Mouse (Mus musculus) ovary, postnatal 10 days (tissue): ENCODE results near the gene Ccdc9.
A peak's percentile ranks its signal among the peaks of the same experiment; 100 is the strongest.

Source experiments
- DNase-seq: peaks from one replicate; pipeline ENCODE4 v3.0.0; 2022; ENCODE audit warnings: low spot score

Gene Ccdc9

DNA sequence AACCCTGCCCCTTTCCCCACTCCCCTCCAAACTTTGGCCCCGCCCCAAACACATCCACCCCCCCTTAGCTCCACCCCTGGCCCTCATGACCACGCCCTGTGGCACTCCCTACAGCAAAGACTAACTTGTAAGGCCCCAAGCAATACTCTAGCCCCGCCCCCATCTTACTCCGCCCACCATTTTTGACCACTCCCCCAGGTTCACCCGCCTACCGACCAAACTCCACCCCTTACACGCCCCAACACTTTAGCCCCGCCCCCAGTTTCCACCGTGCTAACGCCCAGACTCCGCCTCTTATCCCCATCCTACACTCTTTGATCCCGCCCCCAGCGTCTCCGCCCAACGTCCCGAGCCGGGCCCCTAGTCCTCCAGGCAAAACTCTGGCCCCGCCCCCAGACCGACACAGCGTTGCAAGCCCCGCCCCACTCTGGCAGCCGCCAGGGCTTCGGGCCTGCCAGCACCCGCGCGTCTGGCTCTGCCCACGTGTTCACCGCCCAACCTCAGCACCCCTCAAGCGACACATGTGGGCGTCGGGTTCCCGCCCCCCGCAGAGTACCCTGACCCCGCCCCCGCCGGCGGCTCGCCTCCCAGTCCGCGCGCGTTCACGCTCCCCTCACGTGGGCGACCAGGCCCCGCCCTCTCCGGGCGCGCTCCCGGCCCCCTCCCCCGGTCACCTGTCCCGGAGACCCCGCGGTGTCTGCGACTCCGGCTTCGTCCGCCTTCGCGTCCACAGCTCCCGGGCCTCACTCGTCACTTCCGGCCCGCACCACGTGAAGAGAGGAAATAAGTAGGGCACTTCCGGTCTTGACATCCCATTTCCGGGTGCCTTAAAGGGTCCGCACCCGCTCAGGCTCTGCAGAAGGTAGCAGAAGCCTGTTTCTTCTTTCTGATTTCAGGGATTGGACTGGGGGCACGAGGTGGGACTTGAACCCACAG, at the start of gene Ccdc9:
Ccdc9 (minus strand) TSS at position 770 of the 936 bp plus-strand sequence.
- DNase-seq, result peak; percentile 99

DNA sequence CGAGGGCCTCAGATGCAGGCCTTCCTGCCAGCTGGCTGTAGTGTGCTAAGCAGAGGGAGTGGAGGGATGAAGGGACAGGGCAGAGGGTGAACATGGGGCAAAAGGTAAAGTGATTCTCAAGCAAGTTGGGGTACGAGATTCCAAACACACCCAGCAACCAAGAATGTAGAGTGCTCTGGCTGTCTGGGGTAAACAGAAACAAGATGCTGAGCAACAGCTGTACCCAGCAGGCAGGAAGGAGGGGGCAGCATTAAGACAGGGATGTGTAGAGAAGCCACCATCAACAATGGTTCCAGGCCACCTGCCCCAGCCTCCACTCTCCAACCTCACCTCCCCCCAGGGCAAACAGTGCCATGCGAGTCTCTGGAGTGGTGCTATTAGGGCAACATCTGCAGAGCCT, 42.6 kb upstream of the Ccdc9 start:
- DNase-seq, result no peak

GRCm38 (mm10) chr7:16326607-16326971, 40.0 kb upstream of the Ccdc9 start:
- no peak for DNase-seq

GRCm38 (mm10) chr7:16325920-16326606, 39.5 kb upstream of the Ccdc9 start:
- DNase-seq, result no peak

DNA sequence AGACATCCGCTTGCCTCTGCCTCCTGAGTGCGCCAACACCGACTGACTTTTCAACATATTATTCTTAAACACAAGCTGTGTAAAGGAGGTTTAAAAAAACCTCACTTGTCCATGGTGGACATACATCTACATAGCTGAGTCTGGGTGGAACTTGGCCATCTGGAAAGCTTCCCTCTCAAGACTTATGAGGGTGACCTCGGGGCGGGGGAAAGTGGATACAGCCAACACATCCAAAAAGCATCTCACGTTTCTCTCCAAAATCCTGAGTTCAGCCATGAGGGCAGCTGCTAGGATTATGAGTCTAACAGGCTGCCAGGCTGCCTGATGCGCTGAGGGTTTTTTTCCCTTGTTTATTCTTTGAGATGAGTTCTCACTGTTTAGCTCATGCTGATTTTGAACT, 38.1 kb upstream of the Ccdc9 start:
- no peak for DNase-seq

GRCm38 (mm10) chr7:16320479-16320878, 33.9 kb upstream of the Ccdc9 start:
- no peak for DNase-seq

GRCm38 (mm10) chr7:16319216-16319615, 32.6 kb upstream of the Ccdc9 start:
- DNase-seq, result no peak

DNA sequence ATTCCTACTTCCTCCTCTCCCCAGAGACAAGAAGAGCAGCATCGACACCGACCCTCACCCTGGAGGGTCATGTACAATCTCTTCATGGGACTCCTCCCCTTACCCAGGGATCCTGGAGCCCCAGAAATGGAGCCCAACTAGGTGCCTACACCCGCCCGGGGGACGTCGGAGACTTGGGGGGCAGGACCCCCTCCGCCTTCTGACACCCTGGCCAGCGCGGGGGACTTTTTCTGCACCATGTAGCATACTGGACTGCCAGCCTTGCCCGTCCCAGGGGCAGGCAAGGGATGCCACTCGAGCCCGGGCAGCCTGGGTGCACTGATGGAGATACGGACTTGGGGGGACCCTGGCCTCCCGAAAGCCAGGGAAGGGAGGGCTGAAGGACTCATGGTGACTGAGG, 30.5 kb upstream of the Ccdc9 start:
- no peak for DNase-seq

DNA sequence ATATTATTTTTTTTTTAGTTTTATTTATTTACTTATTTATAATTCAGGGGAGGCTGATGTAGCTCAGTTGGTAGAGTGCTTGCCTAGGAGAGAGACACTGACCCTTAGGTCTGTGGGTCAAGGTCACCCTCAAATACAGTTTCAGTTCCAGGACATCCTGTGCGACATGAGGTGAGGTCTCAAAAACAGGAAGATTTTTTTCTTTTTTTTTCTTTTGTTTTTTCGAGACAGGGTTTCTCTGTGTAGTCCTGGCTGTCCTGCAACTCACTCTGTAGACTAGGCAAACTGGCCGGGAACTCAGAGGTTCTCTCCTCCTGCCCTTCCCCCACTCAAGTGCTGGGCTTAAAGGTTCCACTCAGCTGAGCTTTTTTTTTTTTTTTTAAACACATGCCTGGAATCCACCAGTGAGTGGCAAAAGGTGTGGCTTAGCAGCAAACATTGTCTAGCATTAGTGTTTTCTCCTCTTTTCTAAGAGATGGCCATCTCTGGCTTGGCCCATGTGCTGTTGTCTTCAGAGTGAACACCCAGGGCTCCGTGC, 28.7 kb upstream of the Ccdc9 start:
- no peak for DNase-seq

DNA sequence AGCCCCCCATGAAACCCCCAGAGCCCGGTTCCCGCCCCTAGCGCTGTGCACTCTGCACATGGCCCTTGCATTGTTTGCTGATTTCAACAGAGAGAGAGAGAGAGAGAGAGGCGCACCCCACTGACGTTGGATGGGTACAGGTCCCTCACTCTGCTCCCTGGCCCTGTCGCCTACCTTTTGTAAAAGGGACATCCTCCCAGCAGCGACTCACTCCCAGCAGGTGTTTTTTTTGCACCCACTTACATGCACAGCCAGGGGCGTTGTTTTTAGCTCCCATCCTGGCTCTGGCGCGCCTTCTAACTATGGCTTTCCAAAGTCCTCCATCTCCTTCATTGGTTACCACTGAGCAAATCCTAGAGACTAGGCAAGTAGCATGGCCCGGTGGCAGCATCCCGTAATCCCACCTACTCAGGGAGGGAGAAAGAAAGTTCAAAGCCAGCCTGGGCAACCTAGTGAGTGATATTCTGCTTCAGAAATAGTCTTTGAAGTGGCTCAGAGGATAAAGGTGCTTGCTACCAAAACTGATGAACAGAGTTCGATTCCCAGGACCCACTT, 27.7 kb upstream of the Ccdc9 start:
- no peak for DNase-seq

- DNase-seq, result peak; percentile 79
These were observed 27.1 kb upstream of the Ccdc9 start for GRCm38 (mm10) chr7:16313481-16314220.

- peak; percentile 57 for DNase-seq
These were observed 26.2 kb upstream of the Ccdc9 start for GRCm38 (mm10) chr7:16312672-16313311.

GRCm38 (mm10) chr7:16312011-16312671, 25.5 kb upstream of the Ccdc9 start:
- DNase-seq, result peak; percentile 36

DNA sequence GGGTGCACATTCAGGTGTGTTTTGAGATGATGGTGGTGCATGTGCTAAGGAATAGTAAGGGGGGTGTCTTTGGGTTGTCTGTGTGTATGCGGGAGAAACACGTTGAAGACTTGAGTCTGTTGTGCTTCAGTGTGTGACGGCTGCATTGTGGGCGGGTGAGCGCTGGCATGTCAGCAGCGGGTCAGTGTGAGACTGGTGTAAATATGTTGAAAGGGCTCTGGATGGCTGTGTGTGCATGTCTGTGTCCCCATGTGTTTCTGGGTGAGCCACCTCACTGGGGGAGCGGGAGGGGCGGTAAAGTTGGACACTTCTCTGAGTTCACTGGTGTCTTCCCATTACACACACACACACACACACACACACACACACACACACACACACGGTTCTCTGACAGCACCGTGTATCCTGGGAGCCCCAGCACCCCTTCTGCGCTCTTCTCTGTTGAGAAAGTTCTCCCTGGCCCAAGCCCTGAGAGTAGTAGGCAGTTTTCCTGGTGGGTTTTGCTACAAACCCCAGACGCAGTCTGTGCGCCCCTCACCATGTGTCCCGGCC, 24.9 kb upstream of the Ccdc9 start:
- peak; percentile 20 for DNase-seq

DNA sequence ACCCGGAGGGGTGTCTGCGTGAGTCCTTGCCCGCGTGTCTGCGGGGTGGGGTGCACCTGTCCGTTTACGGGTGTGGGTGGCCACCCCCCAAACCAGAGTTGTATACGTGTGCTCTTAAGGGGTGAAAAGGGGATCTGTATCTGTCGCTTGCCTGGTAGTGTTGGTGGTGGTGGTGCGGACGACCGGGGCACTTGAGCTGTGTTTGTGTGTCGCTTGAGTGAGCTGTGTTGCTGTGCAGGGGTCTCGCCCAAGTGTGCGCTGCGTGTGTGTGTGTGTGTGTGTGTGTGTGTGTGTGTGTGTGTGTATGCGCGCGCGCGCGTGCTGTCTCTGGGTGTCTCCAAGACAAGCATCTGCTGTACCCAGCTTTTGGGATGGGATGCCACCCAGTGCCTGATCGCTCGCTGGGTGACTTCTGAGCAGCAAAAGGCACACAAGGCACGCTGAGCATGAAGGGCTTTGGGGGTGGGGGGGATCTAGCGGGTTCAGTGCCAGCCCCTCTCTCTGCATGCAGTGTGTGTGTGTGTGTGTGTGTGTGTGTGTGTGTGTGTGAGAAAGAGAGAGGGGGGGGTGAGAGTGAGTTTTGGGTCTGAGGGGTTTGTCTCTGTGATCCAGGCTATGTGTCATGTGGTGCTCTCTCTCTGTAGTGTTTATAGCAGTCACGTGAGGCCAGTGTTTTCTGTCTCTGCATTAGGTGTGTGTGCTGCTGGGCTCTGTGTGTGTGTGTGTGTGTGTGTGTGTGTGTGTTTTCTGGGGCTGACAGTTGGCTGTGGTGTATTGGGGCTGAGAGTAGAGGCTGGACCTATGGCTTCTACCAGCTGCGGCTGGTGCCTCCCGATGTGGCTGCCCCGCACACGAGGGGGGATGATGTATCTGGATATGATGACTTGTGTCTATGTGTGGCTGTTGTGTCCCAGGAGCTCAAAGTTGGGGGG, 24.2 kb upstream of the Ccdc9 start:
- DNase-seq, result no peak

DNA sequence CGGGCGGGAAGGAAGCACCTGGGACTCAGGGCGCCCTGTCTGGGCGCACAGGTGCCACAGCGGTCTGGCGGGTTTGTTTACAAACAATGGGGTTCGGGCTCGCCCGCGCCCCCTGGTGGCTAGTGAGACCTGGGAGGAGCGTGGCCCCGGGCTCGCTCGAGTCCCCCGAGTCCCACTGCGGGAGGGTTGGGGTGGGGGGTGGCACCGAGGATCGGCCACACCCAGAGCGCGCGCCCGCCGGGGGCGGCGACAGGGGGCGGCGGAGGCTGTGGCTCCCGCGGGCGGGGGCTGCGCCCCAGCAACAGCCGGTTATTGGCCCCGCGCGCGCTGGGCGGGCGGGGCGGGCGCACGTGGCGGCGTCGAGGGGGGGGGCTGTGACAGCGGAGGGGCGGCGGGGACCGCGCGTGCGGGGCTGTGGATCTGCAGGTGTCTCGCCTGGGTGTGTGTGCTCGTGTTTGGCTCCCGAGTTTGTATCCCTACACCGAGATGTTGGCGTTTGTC, 23.5 kb upstream of the Ccdc9 start:
- DNase-seq, result peak; percentile 73

DNA sequence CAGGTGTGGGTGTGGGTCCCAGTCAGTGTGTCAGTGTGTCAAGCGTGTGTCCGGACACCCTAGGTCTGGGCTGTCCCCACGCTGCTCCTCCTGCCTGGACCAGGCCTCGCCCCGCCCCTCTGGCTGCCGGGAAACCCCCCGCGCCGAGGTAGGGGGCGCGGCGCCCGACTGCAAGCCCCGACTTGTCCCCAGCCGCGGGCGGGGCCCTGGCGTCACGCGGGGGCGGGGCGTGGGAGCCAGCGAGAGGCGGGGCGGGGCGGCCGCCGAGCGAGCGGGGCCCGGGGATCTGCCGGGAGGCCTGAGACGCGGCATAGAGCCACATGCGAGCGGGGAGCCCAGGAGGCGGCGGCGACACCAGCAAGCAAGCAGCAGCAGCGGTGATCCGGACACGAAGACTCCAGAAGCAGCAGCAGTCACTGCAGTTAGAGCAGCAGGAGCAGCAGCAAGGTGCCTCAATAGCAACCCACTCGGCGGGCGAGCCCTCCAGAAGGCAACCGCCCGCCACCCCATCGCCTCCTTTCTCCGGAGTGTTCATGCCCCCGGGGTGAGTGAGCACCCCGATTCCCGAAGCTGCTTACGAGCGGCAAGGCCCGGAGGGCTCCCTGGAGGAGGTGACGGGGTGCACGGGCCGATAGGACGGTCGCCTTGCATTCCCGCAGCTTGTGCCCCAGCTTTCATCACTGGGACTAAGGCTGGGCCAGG, 22.9 kb upstream of the Ccdc9 start:
- DNase-seq, result peak; percentile 78

GRCm38 (mm10) chr7:16308555-16309317, 22.1 kb upstream of the Ccdc9 start:
- DNase-seq, result no peak
